Mouse (Mus musculus) cerebellum, adult 2 months (tissue): ENCODE measurements at regions not wholly inside any gene's neighbourhood (a gene's known extent, or its start where the extent isn't known, plus 50 kb on each side); places are given as distances from the start of the nearest gene placed in this dataset.

Source experiments
- DNase-seq, 2 experiments: peaks; one replicate each; pipeline ENCODE4 v3.0.0; 2021
- H3K27ac ChIP-seq: fragments of 200-500 bp; 2 replicates; pipeline ENCODE4 v1.5.1; 2012; ENCODE audit warnings: low read length, control low read depth, inconsistent platforms; ENCODE audit not compliant: insufficient read depth
- H3K27me3 ChIP-seq: fragments of 200-500 bp; 2 replicates; pipeline ENCODE4 v1.6.1; 2012; ENCODE audit warnings: inconsistent platforms, mild to moderate bottlenecking, low read length, moderate library complexity; ENCODE audit not compliant: control insufficient read depth, insufficient read depth
- H3K4me1 ChIP-seq: fragments of 200-500 bp; 2 replicates; pipeline ENCODE4 v1.6.1; 2011; ENCODE audit warnings: low read length; ENCODE audit not compliant: control insufficient read depth, insufficient read depth
- H3K4me3 ChIP-seq: fragments of 200-500 bp; replicated peaks from 2 replicates; pipeline ENCODE3; 2011; ENCODE audit warnings: mild to moderate bottlenecking, low read depth, low read length, control low read depth; ENCODE audit not compliant: insufficient read depth
- CTCF ChIP-seq: fragments of 200-500 bp; IDR thresholded peaks from 2 replicates; pipeline ENCODE4 v1.5.1; 2011; ENCODE audit warnings: low read depth, mild to moderate bottlenecking, control low read depth, low read length, moderate library complexity, borderline replicate concordance; ENCODE audit not compliant: insufficient read depth
- POLR2A ChIP-seq: fragments of 200-500 bp; IDR thresholded peaks from 2 replicates; pipeline ENCODE4 v1.6.1; 2011; ENCODE audit warnings: low read length, control low read depth, borderline replicate concordance; ENCODE audit not compliant: insufficient read depth
- WGBS: fragments of 180-500 bp; shearing (Covaris S2); methylation state at CpG from one replicate; pipeline ENCODE4 v1.1.7; 2018; 5-methylcytosine and 5-hydroxymethylcytosine counted together

DNA sequence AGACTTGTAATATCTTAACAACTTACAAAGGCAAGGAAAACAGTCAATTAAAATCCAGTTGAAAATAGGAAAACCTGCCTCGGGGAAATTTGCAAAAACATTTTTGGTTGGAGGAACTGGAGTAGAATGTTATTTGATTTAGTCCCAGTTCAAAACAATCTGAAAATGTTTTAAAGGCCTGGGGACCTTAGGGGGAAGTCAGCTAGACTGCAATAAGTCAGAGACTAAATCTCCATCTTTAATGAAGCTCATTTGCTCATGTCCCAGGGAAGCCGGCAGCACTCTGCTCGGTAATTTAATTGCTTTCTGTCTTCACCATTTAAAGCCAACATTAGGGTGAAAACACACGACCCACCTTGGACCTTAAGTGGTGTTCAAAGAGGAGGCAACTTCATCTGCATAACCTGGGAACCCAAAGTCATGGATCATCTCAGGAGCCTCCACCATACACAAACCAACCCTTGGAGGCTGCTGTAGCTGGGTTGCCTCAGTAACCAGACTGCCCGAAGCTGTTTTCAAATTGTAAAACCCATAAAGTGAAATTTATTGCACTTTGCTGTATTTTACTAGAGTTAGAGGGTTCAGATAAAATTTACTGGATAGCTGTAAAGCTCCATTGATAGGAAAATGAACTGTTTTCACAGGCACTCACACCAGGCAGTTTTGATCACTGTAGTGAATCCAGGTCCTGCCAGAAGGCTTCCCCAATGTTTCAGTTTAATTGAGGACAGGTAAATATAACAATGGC is 205.6 kb upstream of the Mpped2 start:
- no peak overlapping the region for H3K4me3 ChIP-seq
- no peaks in the 10 kb centered on the region for H3K27me3 ChIP-seq
- WGBS, result 88% methylated on average over 5 of the region's 5 CpGs
- TF ChIP-seq POLR2A (no peak), CTCF (no peak)
- no peak overlapping the region for H3K27ac ChIP-seq
- no peak for DNase-seq
- H3K4me1 ChIP-seq, result peaks cover 7% of the 10 kb centered on the region; the same call in 1 of the 2 replicates

- Histone ChIP-seq H3K4me1 (no peaks in the 10 kb centered on the region), H3K27me3 (no peaks in the 10 kb centered on the region), H3K27ac (no peak overlapping the region), H3K4me3 (no peak overlapping the region)
- TF ChIP-seq POLR2A (no peak), CTCF (no peak)
- no peak for DNase-seq
Observed at GRCm38 (mm10) chr2:106498735-106499134, 194.3 kb upstream of the Mpped2 start.

DNA sequence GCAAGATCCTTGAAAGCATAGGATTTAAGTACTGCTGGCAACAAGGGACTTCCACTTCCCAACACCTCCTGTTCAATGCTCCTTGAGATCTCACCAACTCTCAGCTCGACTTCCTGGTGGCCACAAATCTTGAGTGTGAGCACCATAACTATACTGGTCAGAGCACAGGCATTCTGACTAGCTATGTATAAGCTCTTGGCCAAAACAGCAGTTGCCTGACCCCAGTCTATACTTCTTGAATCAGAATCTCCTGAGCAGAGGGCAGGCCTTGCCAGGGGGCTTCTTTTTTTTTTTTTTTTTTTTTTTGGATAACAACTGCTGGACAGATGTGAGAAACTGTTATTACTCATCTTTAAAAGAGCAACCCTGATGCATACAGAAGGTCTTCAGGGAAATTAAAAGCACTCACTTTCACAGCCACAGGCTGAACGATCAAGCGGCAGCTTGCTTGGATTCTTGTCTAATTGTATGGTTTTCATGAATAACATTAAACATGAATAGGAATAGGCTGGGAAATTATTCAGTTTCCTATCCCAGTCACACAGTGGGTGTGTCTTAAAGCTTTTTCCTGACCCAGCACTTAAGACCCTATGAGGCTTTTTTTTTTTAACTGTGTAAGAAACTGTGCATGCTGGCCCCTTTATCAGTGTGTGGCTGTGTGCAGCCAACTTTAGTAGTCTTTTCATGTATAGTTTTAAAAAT is 193.7 kb upstream of the Mpped2 start:
- Histone ChIP-seq H3K27me3 (no peaks in the 10 kb centered on the region), H3K27ac (no peak overlapping the region), H3K4me1 (no peaks in the 10 kb centered on the region), H3K4me3 (no peak overlapping the region)
- WGBS, result 69% methylated on average over 3 of the region's 3 CpGs
- no peak for DNase-seq
- no peak for TF ChIP-seq CTCF
- no peak for TF ChIP-seq POLR2A

GRCm38 (mm10) chr2:106504933-106505420 is 188.1 kb upstream of the Mpped2 start:
- no peaks in the 10 kb centered on the region for H3K4me1 ChIP-seq
- 93% methylated on average over 1 of the region's 1 CpGs for WGBS
- H3K4me3 ChIP-seq, result no peak overlapping the region
- no peaks in the 10 kb centered on the region for H3K27me3 ChIP-seq
- no peak for DNase-seq
- no peak overlapping the region for H3K27ac ChIP-seq
- TF ChIP-seq POLR2A (no peak), CTCF (no peak)

DNA sequence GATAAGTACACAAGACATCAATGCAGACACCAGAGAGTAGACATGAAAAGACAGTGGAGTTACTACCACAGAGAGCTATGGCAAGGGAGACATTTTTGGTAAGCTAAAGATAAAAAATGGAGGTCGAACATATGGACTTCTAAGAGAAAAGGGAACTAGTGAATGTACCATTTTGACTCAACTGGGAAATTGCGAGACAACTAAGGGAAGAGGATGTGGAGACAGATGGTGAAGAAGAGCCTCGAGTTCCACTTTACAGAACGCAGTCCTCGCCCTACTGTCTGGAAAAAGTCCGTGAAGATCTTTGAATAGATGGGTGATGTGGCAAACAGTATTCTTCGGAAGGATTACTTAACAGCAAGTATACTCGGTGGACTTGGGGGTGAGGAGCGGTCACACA is 181.2 kb upstream of the Mpped2 start:
- DNase-seq, result no peak
- no peak overlapping the region for H3K27ac ChIP-seq
- H3K27me3 ChIP-seq, result no peaks in the 10 kb centered on the region
- H3K4me3 ChIP-seq, result no peak overlapping the region
- peaks cover under 1% of the 10 kb centered on the region; the same call in 1 of the 2 replicates for H3K4me1 ChIP-seq
- TF ChIP-seq POLR2A (no peak), CTCF (no peak)
- WGBS, result 89% methylated on average over 9 of the region's 9 CpGs

DNA sequence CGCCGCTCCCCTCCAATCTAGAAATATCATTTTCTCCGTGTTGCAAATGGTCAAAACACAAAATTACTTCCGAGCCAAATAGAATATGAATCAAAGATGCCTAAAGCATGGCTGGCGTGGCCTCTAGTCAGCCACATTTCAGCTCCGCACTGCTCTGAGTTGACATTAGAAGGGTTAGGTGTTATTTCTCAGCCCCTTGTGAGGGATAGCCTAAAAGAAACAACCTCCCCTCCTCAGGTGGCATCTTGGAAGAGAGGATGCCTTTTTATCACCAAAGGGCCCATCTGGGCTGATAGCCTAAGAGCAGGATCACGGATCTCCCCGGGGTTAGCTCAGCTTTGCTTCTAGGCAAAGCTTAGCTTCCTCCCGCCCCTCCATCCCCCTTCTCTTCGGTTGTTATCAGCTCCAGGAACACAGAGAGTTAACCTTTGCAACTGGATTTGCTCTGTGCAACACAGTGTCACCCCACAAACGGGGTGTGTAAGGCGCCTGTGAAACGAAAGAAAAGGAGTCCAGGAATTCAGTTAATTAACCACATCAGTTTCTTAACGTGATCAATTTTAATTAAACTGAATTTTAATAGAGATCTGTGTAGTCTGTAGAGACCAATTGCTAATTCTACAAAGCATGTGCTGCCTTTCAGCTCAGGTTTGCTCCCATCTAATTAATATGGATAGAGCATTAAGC is 180.6 kb upstream of the Mpped2 start:
- Histone ChIP-seq H3K4me3 (no peak overlapping the region), H3K27ac (no peak overlapping the region), H3K27me3 (no peaks in the 10 kb centered on the region), H3K4me1 (peaks cover 2% of the 10 kb centered on the region; the same call in 1 of the 2 replicates)
- no peak for DNase-seq
- 65% methylated on average over 14 of the region's 14 CpGs for WGBS
- no peak for TF ChIP-seq CTCF
- no peak for TF ChIP-seq POLR2A

GRCm38 (mm10) chr2:106513025-106513386 is 180.1 kb upstream of the Mpped2 start:
- H3K4me3 ChIP-seq, result no peak overlapping the region
- H3K4me1 ChIP-seq, result peaks cover 2% of the 10 kb centered on the region; the same call in 1 of the 2 replicates
- WGBS, result 71% methylated on average over 5 of the region's 5 CpGs
- H3K27me3 ChIP-seq, result no peaks in the 10 kb centered on the region
- TF ChIP-seq CTCF (no peak), POLR2A (no peak)
- H3K27ac ChIP-seq, result no peak overlapping the region
- DNase-seq, result no peak
